Mouse (Mus musculus) liver, postnatal 0 days (tissue): ENCODE data around the gene Arhgdia.

Experiments
- CTCF ChIP-seq: sonication (generic); IDR thresholded peaks from 2 replicates; pipeline ENCODE4 v1.5.1; 2016; ENCODE audit warnings: antibody characterized with exemption, low read depth
- EP300 ChIP-seq: IDR thresholded peaks from 2 replicates; pipeline ENCODE4 v1.6.1; 2016; ENCODE audit warnings: antibody characterized with exemption, low read depth, mild to moderate bottlenecking

DNA sequence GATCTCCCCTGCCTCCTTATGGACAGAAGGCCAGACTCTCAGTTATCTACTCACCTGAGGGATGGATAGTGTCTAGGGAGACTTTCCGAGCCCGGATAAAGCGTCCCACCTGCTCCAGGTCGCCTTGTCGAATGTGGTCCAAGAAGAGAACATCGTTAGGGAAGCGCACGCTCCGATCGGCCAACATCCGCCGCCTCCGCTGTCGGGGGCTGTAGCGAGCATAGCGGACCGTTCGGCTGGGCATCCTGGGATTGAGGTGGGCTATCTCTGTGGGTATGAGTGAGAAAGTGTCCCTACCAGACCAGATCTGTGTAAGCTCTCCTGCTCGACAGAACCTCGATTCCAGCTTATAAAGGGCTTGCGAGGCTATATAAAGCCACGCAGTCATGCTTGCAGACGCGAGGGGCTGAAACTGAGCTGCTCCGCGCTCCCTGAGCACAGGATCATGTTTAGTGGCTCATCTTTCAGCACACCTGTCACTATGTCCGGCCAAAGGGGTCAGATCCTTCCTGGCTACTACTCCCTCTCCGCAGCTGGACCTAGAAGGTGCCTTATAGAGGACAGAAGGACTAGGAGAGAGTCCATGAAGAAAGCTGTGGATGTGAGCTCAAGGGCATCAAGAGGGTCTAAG is 30.5 kb downstream of the Arhgdia start, which contains the start of gene Ppp1r27:
- no peak for TF ChIP-seq EP300
- TF ChIP-seq CTCF = no peak
